Mouse (Mus musculus): ENCODE data around the gene Blm.

Gene Blm

GRCm38 (mm10) chr7:80461891-80462290 lies 73.0 kb downstream of the Blm start:
- no peak for DNase-seq (ENCODE audit: low read depth, low spot score)

- no peak for DNase-seq (ENCODE audit: low read depth, low spot score)
These were observed 74.0 kb downstream of the Blm start for GRCm38 (mm10) chr7:80460892-80461291.

GRCm38 (mm10) chr7:80460199-80460598 lies 74.7 kb downstream of the Blm start:
- no peak for DNase-seq (ENCODE audit: low read depth, low spot score)

GRCm38 (mm10) chr7:80457831-80458343 lies 77.0 kb downstream of the Blm start:
- no peak for DNase-seq (ENCODE audit: low read depth, low spot score)

GRCm38 (mm10) chr7:80457241-80457640 lies 77.7 kb downstream of the Blm start:
- no peak for DNase-seq (ENCODE audit: low read depth, low spot score)

- no peak for DNase-seq (ENCODE audit: low read depth, low spot score)
These were observed 78.6 kb downstream of the Blm start for GRCm38 (mm10) chr7:80456327-80456726.

GRCm38 (mm10) chr7:80455505-80456160 lies 79.3 kb downstream of the Blm start:
- no peak for DNase-seq (ENCODE audit: low read depth, low spot score)

- DNase-seq (ENCODE audit: low read depth, low spot score) = no peak
These were observed 80.1 kb downstream of the Blm start for GRCm38 (mm10) chr7:80454786-80455185.

GRCm38 (mm10) chr7:80453997-80454396 lies 80.9 kb downstream of the Blm start:
- DNase-seq (ENCODE audit: low read depth, low spot score) = no peak

- no peak for DNase-seq (ENCODE audit: low read depth, low spot score)
These were observed 81.8 kb downstream of the Blm start for GRCm38 (mm10) chr7:80453121-80453520.

GRCm38 (mm10) chr7:80452241-80452640 lies 82.7 kb downstream of the Blm start:
- DNase-seq (ENCODE audit: low read depth, low spot score) = no peak

GRCm38 (mm10) chr7:80451550-80452232 lies 83.2 kb downstream of the Blm start:
- DNase-seq (ENCODE audit: low read depth, low spot score) = no peak

- no peak for DNase-seq (ENCODE audit: low read depth, low spot score)
These were observed 84.6 kb downstream of the Blm start for GRCm38 (mm10) chr7:80450354-80450753.

GRCm38 (mm10) chr7:80449620-80450091 lies 85.3 kb downstream of the Blm start:
- DNase-seq (ENCODE audit: low read depth, low spot score) = no peak

- no peak for DNase-seq (ENCODE audit: low read depth, low spot score)
These were observed 87.6 kb downstream of the Blm start for GRCm38 (mm10) chr7:80447336-80447735.

GRCm38 (mm10) chr7:80446221-80446878 lies 88.6 kb downstream of the Blm start:
- DNase-seq (ENCODE audit: low read depth, low spot score) = no peak

- DNase-seq (ENCODE audit: low read depth, low spot score) = no peak
These were observed 89.4 kb downstream of the Blm start for GRCm38 (mm10) chr7:80445492-80445891.

GRCm38 (mm10) chr7:80444401-80445249 lies 90.3 kb downstream of the Blm start:
- DNase-seq (ENCODE audit: low read depth, low spot score) = no peak

- no peak for DNase-seq (ENCODE audit: low read depth, low spot score)
These were observed 91.8 kb downstream of the Blm start for GRCm38 (mm10) chr7:80443124-80443523.

GRCm38 (mm10) chr7:80441986-80442904 lies 92.7 kb downstream of the Blm start:
- DNase-seq (ENCODE audit: low read depth, low spot score) = no peak
